Mouse (Mus musculus): ENCODE data around the gene Pcid2.

Gene Pcid2

DNA sequence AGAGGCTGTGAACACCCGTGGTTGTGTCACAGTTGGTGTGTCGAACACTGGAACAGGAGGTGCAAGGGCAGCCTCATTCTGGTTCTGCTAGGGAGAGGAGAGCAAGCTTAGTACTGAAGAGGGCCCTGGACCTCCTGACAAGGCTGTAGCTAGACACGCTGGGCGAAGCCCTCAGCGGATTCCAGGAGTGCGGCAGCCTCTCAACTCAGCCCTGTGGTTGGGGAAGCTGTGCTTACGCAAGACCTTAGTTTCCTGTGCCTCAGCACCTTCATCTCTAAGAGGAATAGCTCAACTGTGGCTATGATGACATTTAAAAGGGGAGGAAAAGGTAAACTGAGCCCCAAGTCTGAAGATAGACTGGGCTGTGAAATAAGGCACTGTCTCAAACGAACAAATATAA is 30.2 kb downstream of the Pcid2 start:
- no peak for DNase-seq

DNA sequence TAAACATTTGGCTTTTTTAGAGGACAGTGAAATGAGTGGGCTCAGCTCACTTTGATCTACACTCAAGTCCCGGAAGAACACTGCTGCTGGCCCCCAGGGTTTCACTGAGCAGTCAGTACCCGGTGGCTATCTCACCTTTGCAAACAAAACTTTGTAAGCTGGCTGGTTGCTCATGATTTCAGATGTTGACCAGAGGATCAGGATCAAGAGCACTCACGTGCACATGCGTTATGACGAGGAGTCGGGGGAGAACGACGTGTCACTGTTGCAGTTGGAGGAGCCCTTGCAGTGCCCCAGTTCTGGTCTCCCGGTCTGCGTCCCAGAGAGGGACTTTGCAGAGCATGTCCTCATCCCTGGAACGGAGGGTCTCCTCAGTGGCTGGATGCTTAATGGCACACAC is 32.0 kb downstream of the Pcid2 start:
- DNase-seq = no peak

DNA sequence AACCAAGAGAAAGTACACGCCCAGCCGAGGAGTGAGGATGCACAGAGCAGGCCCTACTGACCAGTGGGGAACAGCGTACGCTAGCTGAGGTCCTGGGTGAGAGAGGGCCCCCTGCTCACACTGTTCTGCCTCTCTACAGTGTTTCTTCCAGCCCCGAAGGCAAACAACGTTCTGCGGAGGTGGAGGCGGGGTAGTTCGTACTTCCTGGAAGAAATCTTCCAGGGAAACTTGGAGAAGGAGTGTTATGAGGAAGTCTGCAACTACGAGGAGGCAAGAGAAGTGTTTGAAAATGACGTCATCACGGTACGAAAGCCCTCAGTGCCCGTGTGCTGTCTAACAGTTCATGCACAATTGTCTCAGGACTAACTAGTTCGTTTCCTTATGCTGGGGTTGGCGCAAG is 42.1 kb downstream of the Pcid2 start:
- no peak for DNase-seq

DNA sequence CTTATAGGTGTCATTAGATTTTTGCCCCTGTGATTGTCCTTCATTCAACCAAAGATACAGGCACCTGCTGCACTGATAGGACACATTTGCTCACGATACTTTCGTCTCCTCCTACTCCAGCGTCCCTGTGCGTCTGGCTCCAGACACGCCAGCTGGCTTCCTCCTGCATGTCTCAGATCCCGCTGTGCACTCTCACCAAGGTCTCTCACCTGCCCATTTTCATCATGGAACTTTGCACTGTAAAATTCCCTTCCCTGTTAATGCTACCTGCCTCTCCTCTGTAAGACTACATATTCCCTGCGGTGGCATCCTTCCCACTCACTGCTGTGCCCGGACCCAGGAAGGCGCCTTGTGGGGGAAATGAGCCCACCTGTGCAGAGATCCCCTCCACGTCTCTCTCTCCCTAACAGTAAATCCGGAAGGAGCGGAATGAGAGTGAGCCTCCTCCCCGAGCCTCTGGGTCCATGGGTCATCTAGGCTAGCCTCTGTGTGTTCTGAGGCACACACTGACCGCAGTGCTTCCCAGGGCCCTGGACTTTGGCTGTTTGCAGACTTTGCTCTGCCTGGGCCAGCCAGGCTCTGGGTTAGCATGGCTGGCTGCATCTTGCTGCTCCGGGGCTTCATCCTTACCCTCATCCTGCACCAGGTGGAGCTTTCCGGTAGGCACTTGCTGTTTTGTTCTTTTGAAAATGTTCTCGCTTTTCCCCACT is 44.7 kb downstream of the Pcid2 start, which contains the start of gene Proz:
Gene Proz (plus strand): TSS at position 474 of the 710 bp plus-strand sequence.
- DNase-seq = no peak

DNA sequence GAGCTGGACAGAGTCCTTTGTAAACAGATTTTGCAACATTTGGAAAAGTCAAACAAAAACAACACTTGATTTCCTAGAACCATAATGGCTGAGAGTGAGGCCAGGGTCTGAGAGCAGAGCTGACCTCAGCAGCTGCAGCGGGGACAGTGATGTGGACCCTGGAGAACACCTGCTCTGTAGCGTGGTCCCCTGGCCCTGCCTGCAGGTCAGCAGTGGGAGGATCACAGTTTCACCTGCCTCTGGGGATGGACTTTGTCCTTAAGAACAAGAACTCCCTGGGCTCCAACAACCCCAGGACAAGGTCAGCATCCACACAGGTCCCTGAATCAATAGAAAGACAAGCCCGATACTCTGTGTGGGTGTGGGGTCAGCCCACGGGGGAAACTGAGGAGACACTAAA is 47.9 kb downstream of the Pcid2 start:
- no peak for DNase-seq

DNA sequence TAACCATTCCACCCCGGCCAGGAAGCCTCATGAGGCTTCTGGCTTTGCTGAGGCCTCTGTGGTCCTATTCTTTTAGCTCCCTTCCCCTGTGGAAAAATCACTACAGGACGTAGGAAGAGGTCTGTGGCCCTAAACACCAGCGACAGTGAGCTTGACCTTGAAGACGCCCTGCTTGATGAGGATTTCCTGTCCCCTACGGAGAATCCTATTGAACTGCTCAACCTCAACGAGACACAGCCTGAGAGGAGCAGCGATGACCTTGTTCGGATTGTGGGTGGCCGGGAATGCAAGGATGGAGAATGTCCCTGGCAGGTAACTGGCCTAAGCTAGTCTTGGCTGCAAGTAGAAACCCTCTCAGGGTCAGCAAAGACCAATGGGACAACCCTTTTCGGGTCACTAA is 54.7 kb downstream of the Pcid2 start:
- no peak for DNase-seq

DNA sequence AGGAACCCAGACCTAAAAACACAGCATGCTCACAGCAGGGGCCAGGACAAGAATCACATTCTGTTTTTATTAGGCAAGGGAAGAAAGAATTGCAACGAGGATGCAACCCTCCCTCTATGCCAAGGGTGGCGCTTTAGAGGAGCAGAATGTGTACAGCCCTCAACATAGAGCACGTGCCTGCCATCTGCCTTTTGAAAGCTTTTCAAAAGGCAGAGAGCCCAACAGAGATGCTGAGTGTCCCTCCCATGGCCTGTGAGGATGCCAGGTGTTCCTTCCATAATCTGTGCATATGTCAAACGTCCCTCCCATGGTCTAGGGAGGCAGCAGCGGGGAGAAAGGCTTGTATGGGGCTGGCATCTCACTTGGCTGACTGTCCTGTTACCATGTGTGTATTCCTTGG is 57.6 kb downstream of the Pcid2 start:
- no peak for DNase-seq

DNA sequence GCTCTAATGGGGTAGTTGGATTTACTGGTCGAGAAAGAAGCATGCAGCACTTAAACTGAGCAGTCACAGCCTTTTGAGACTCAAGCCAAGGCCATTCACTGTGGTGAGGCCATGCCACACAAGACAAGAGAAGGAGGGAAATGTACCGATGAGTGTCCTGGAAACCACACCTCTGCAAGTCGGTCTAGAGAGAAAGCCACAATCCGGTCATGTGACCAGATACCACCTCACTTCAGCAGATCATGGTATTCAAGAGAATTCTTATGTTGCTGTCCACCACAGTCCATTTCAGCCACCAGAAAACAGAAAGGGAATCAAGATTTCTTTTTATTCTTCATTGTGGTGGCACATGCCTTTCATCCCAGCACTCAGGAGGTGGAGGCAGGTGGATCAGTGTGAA is 63.8 kb downstream of the Pcid2 start:
- no peak for DNase-seq

DNA sequence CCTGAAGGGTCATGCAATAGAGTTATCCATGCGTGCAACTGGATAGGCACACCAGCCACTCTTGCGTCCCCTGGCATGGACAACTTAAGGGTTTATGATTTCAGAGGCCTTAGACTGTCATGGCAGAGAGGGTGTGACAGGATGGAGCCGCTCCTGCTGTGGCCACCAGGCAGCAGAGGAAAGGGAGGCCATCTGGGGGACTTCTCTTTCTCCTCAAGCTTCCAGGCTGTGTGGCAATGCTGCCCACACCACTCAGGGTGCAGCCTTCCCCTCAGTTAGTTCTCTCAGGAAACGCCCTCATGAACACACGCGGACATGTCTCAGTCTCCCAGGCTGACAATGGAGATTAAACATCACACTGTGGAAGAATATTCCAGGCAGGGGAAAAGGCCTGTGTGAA is 66.2 kb downstream of the Pcid2 start:
- DNase-seq = no peak

DNA sequence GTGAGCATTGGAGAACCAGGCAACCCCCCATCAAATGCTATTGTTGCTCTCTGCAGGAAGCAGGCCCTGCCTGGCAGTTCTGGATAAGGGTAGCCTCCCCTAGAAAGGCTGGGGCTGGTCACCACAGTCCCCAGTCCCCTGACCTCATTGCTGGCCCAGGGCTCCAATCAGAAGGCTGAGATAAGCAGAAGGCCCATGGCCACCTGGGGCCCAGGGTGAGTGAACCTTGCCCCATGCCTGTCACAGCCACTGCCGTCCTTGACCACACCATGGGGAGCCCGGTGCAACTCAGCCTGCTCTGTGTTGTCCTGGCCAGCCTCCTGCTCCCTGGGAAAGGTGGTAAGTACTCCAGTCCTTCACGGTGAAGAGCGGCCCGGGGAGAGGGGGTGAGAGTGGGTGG is 67.7 kb downstream of the Pcid2 start:
- no peak for DNase-seq

DNA sequence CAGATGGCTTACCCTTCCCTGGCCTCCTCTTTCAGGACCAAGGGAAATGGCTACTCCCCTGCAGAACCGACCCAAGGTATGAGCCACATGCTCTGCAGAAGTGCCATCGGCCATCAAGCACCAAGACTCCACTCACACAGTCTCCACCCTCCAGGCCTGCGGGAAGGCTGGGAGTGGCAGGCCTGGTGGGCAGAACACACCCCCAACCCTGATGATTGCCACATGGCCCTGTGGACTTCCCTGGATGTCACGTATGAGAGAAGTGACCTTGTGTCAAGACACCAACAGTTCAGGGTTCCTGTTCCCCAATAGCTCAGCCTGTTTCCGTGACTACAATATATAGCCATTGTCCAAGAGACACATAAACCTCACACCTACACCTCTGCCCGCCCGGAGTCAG is 68.2 kb downstream of the Pcid2 start, which contains the start of gene F10:
Gene F10 (plus strand): TSS at position 294 of the 400 bp plus-strand sequence.
- DNase-seq = no peak

DNA sequence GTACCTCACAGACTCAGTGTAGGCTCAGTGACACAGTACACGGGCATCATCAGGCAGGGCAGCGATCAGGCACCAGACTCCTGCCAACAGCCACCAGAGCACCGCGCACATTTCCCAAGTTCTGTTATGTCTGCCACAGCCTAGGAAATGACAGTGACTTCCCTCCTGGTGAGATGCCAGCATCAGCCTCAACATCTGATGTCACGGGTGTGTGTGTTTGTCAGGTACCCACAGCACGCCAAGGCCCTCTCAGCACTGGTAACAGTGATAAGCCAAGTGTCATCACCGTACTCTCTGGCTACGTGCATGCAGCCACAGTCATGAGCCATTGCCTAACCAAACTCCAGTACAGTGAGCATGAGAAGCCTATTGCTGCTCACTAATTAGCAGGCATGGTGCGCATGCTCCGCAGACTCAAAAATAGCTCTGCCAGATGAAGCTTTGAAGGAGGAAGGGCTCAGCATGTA is 68.9 kb downstream of the Pcid2 start:
- no peak for DNase-seq

DNA sequence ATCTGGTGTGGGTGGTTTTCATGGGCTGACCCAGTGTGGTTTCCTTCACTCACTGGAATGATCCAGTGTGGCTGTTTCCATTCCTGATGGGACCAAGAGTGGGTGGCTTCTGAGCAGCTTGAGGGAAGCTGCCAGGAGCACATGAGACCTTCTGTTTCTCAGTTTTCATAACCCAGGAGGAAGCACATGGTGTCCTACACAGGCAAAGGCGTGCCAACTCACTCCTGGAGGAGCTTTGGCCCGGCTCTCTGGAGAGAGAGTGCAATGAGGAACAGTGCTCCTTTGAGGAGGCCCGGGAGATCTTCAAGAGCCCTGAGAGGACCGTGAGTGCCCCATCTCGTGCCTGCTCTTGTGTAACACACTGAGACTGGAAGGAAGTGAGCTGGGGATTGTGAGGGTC is 76.8 kb downstream of the Pcid2 start:
- peak; percentile 26 for DNase-seq

DNA sequence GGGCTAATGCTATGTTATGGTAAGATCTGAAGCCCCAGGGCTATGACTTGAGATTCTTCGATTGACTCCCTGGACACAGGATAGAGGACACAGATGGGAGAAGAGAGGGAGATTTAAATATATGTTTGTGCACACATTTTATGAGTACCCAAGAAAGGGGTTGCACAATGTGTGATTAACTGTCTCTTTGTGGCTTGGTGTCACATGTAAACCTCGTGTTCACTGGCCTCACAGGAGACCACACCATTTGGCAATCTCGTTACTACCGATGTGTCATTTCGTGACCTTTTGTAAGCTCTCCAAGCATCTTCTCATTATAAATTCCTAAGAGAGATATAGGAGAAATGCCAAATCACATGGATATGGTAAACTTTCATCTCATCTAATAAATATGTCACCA is 77.6 kb downstream of the Pcid2 start:
- DNase-seq = no peak
